Mouse (Mus musculus): ENCODE data around the gene Mrps10.
"Not testable (repeated sequence)": the region's sequence is repeated elsewhere in the genome, so short reads cannot be mapped to it uniquely, and the experiment has no call there.

Mrps10 gene

GRCm38 (mm10) chr17:47381917-47382316 lies 13.2 kb downstream of the Mrps10 start:
- no peak for DNase-seq (ENCODE audit: low read depth, low spot score)

DNA sequence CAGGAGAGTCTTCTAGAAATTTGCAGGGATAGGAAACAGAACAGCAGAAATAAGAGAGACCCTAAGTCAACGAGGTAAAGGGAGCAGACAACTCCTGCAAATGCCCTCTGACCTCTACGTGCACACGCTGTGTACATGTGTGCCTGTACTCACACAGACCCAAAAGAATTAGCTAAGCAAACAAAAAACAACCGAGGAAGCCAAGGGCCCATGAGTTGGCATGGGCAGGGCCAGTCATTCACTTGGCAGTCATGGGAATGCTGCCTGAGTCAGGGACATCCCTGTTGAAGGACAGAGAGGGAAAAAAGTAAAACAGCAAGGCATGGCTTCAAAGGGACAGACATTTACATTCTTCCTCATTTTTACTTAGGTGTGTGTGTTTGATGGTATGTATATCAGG lies 14.6 kb downstream of the Mrps10 start:
- DNase-seq (ENCODE audit: low read depth, low spot score) = no peak

DNA sequence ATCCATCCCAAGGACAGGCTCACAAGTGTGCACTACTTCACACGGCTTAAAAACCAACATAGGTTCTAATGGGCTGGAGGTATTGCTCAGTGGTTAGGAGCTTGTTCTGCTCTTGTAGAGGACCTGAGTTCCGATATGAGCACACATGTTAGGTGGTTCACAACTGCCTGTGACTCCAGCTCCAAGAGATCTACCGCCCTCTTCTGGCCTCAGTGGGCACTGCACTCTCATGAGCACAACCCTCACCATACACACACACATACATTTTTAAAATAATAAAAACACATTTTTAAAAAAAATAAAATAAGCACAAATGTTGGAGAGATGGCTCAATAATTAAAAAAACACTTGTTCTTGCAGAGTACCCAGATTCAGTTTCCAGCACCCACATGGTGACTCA lies 15.4 kb downstream of the Mrps10 start:
- DNase-seq (ENCODE audit: low read depth, low spot score) = no peak

- no peak for DNase-seq (ENCODE audit: low read depth, low spot score)
Measured at GRCm38 (mm10) chr17:47385145-47385544, 16.5 kb downstream of the Mrps10 start, which contains the start of gene Guca1b. Gene Guca1b (plus strand): TSS chr17:47385393.

- peak; percentile 45 for DNase-seq (ENCODE audit: low read depth, low spot score)
Measured at GRCm38 (mm10) chr17:47386649-47387048, 18.0 kb downstream of the Mrps10 start.

DNA sequence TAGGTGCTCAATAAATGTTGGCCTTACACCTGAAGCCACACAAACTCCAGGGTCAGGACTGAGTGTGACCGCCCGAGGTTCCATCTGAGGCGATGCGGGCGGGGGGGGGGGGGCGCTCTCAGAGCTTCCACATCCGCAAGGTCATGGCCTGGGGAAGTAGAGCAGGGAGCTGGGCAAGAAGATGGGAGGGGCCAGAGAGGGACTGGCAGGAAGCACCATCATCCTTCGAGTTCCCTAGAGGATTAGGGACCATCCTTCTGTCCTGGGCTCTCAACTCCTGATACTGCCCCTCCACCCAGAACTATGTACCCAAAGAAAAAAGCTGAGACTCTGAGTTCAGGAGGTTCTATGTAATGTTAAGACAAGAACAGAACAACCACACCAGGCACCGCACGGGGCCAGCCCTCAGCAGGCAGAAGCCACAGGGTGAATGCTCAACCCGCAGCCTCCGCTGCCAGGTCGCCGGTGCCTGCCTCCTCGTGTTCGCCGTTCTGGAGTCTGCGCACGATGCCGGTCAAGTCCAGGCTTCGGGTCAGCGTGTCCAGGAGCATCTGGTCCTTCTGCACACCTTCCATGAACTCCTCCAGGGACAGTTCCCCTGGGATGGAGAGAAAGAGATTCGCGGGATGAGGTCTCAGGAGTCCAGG lies 25.7 kb downstream of the Mrps10 start:
- no peak for DNase-seq (ENCODE audit: low read depth, low spot score)

- DNase-seq (ENCODE audit: low read depth, low spot score) = peak; percentile 46
Measured at GRCm38 (mm10) chr17:47395376-47395913, 26.8 kb downstream of the Mrps10 start.

DNA sequence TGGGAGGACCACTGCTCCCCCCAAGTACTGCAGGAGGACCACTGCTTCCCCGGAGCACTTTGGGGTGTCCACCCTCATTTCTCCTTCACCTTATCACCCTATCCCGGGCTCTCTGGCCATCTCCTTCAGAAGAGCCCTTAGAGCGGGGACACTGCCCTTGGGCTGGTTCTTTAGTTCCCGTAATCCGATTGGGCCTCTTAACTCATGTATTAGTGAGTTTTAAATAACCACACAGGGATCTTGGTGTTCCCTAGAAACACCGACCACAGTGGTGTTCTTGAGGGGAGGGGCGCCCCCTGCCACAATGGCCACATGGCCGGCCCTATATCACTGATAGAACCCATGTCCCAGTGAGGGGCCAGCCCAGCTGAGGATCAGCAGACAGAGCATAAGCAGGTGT lies 30.4 kb downstream of the Mrps10 start:
- DNase-seq (ENCODE audit: low read depth, low spot score) = no peak

- no peak for DNase-seq (ENCODE audit: low read depth, low spot score)
Measured at GRCm38 (mm10) chr17:47400451-47400850, 31.8 kb downstream of the Mrps10 start, which contains the start of gene Guca1a. Gene Guca1a (minus strand): TSS chr17:47400584.

GRCm38 (mm10) chr17:47407717-47408557 lies 39.2 kb downstream of the Mrps10 start:
- no peak for DNase-seq (ENCODE audit: low read depth, low spot score)

GRCm38 (mm10) chr17:47408558-47408898 lies 39.8 kb downstream of the Mrps10 start:
- peak; percentile 58 for DNase-seq (ENCODE audit: low read depth, low spot score)

DNA sequence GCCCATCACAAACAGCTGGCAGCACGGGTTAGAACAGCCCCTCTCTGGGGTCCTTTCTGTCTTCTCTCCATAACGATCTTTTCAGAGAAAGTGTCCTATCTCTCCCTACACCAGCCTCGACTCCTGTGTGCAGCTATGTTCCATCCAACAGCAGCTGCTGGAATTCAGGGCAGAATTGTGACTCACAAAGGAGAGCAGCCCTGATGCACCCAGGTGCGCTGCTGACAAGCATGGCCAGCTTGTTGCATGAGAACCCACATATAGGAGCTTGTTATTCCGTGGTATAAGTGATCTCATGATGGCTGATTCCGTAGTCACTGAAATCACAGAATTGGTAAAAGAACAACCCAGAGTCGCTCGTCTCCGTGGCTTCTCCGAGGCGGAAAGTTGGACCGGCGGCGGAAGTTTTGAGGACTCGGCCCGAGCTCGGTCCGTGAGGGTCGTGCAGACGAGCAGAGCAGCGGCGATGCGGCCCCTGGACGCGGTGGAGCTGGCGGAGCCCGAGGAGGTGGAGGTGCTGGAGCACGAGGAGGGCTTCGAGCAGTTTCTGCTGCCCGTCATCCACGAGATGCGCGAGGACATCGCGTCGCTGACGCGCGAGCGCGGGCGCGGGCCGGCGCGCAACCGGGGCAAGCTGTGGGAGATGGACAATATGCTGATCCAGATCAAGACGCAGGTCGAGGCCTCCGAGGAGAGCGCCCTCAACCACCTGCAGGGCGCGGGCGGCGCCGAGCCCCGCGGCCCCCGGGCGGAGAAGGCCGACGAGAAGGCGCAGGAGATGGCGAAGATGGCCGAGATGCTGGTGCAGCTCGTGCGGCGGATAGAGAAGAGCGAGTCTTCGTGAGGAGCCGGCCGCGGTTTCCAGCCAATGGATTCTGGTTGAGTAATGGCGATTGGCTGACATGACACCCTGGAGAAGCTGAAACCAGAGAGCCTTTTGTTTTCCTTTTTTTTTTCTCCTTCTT lies 41.5 kb downstream of the Mrps10 start:
- DNase-seq (ENCODE audit: low read depth, low spot score) = not testable (repeated sequence)

DNA sequence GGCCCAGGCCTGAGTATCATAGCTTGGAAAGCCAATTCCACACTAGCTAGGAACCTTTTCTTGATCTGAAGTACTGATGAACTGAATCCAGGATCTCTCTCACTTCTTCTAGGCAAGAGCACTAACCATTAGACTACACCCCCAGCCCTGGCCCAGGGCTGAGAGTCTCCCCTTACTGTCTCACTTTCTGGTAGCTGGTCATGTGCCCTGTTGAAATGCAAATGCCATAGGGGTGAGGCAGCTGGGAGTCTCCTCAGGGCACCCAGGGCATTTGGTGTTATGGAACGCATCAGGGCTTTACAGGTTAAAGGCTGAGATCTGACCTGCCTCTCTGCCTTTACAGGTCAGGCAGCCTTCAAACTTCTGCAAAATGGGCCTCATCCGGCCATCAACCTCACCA lies 51.5 kb downstream of the Mrps10 start:
- DNase-seq (ENCODE audit: low read depth, low spot score) = no peak

DNA sequence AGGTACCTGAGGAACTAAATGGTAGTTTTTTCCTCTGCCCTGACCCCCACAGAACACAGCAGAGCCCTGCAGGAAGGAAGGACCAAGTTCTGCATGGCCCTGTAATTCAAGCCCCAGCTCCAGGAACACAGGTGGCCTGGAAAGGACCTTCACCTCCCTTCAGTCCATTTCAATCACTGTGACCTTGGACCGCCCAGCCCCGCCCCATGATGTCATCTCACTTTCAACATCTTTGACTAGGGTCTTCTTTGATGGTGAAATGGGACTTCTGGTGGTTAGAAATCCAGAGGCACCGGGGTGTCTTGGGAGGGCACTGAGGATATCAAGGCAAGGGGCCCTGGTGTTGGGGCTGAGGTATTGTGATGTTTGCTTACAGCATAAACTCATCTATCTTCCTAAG lies 52.9 kb downstream of the Mrps10 start:
- no peak for DNase-seq (ENCODE audit: low read depth, low spot score)

DNA sequence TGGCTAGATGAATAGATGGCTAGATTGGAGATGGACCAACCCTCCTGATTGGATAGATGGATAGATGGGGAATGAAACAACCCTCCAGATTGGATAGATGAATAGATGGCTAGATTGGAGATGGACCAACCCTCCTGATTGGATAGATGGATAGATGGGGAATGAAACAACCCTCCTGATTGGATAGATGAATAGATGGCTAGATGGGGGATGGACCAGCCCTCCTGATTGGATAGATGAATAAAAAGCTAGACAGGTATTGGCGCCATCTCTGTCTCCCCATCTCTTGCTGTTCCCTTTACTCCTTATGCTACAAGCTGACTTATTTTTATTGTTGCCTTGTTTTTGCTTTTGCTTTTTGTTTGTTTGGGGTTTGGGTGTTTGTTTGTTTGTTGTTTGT lies 53.9 kb downstream of the Mrps10 start:
- not testable (repeated sequence) for DNase-seq (ENCODE audit: low read depth, low spot score)

- no peak for DNase-seq (ENCODE audit: low read depth, low spot score)
Measured at GRCm38 (mm10) chr17:47424186-47424585, 55.5 kb downstream of the Mrps10 start.

- DNase-seq (ENCODE audit: low read depth, low spot score) = no peak
Measured at GRCm38 (mm10) chr17:47427316-47427715, 58.6 kb downstream of the Mrps10 start.

- DNase-seq (ENCODE audit: low read depth, low spot score) = peak; percentile 51
Measured at GRCm38 (mm10) chr17:47428831-47429304, 60.2 kb downstream of the Mrps10 start.

- no peak for DNase-seq (ENCODE audit: low read depth, low spot score)
Measured at GRCm38 (mm10) chr17:47430815-47431214, 62.1 kb downstream of the Mrps10 start.
